Comparison of ENCODE assay signal across 8 mouse cellular contexts in genomic region chr8:11035628-11036416, GRCm38 (mm10). TPM values are rescaled to one million over a fixed set of nuclear protein-coding genes. Genes with fewer than 3 reads are reported as not detected.
DNase-seq lines count a peak whose midpoint lies in the region; ATAC-seq and TF ChIP-seq lines count a peak whose summit lies in the region.

No protein-coding gene starts in this region.

- no peak for TF ChIP-seq EP300 in heart, adult 2 months (IDR thresholded peaks at IDR 0.05; ENCODE audit: insufficient read depth, low read depth, low read length)

- no peak overlapping the region for H3K27ac ChIP-seq in heart, embryonic 11.5 days (ENCODE audit: low read depth, low read length)
- no peak overlapping the region for H3K27ac ChIP-seq in heart, adult 2 months
- H3K27ac ChIP-seq in hindbrain, embryonic 15.5 days (replicated peaks) = no peak overlapping the region
- no peak overlapping the region for H3K27ac ChIP-seq in midbrain, embryonic 13.5 days

- no peaks in the 10 kb centered on the region for H3K79me2 ChIP-seq in heart, adult 2 months (replicated peaks; ENCODE audit: control insufficient read depth, insufficient read depth, low read length)

- 40% methylated on average over 19 of the region's 19 CpGs for WGBS in heart, embryonic 11.5 days (ENCODE audit: insufficient replicate concordance)
- 48% methylated on average over 19 of the region's 19 CpGs for WGBS in heart, adult 2 months
- WGBS in hindbrain, embryonic 15.5 days = 11% methylated on average over 19 of the region's 19 CpGs
- 11% methylated on average over 19 of the region's 19 CpGs for WGBS in midbrain, embryonic 13.5 days

- 0 out of 2 replicates have a peak, but pooled peaks have one; percentile 16 for ATAC-seq in heart, embryonic 11.5 days (replicated peaks; ENCODE audit: insufficient number of reproducible peaks, low FRiP score, low TSS enrichment)
- 0 out of 2 replicates have a peak, but pooled peaks have one; percentile 48 for ATAC-seq in hindbrain, embryonic 15.5 days (ENCODE audit: low FRiP score, low read depth)
- ATAC-seq in midbrain, embryonic 13.5 days = peak; percentile 87
- no peak for ATAC-seq in activated CD4-positive, CD25-positive, alpha-beta regulatory T cell, adult 4 months

- no peaks in the 10 kb centered on the region for H3K9me3 ChIP-seq in heart, embryonic 11.5 days (replicated peaks; ENCODE audit: control insufficient read depth, low read length)
- H3K9me3 ChIP-seq in hindbrain, embryonic 15.5 days = no peaks in the 10 kb centered on the region
- H3K9me3 ChIP-seq in midbrain, embryonic 13.5 days = no peaks in the 10 kb centered on the region

- TF ChIP-seq POLR2A in heart, adult 2 months (IDR thresholded peaks at IDR 0.05; ENCODE audit: insufficient read depth, low read depth, low read length) = no peak

- no peaks in the 10 kb centered on the region for H3K4me1 ChIP-seq in heart, embryonic 11.5 days (ENCODE audit: control insufficient read depth, insufficient read depth, low read length)
- H3K4me1 ChIP-seq in heart, adult 2 months (ENCODE audit: control insufficient read depth, insufficient read depth, low read length) = no peaks in the 10 kb centered on the region
- peaks cover 10% of the 10 kb centered on the region for H3K4me1 ChIP-seq in hindbrain, embryonic 15.5 days (replicated peaks)
- peaks cover 14% of the 10 kb centered on the region for H3K4me1 ChIP-seq in midbrain, embryonic 13.5 days (replicated peaks)

- peak overlapping the region; percentile 36 for H3K4me2 ChIP-seq in heart, embryonic 11.5 days
- peak overlapping the region; percentile 32 for H3K4me2 ChIP-seq in hindbrain, embryonic 15.5 days
- peak overlapping the region; percentile 39 for H3K4me2 ChIP-seq in midbrain, embryonic 13.5 days (replicated peaks)

- intact Hi-C loops in heart, adult 2 months (cut with DNase I) = no loop called here

- no peak for TF ChIP-seq CTCF in heart, adult 2 months (IDR thresholded peaks at IDR 0.05)

- DNase-seq in heart, adult 2 months = no peak
- peak; percentile 27 for DNase-seq in adrenal gland, postnatal 10 days
- DNase-seq in left cerebral cortex, adult 9 months (ENCODE audit: low spot score in 2 of 2) = no peak
- no peak for DNase-seq in MN1 (ENCODE audit: low spot score)

- H3K4me3 ChIP-seq in heart, embryonic 11.5 days (ENCODE audit: low read depth, low read length) = no peak overlapping the region
- no peak overlapping the region for H3K4me3 ChIP-seq in heart, adult 2 months
- no peak overlapping the region for H3K4me3 ChIP-seq in hindbrain, embryonic 15.5 days
- no peak overlapping the region for H3K4me3 ChIP-seq in midbrain, embryonic 13.5 days (replicated peaks)

- H3K9ac ChIP-seq in heart, embryonic 11.5 days (ENCODE audit: low read depth, low read length) = no peak overlapping the region
- no peak overlapping the region for H3K9ac ChIP-seq in heart, adult 2 months (ENCODE audit: low read depth, low read length)
- no peak overlapping the region for H3K9ac ChIP-seq in hindbrain, embryonic 15.5 days
- no peak overlapping the region for H3K9ac ChIP-seq in midbrain, embryonic 13.5 days (replicated peaks)

- H3K27me3 ChIP-seq in heart, embryonic 11.5 days (ENCODE audit: control insufficient read depth, insufficient read depth, low read length) = no peaks in the 10 kb centered on the region
- H3K27me3 ChIP-seq in heart, adult 2 months (ENCODE audit: control insufficient read depth, insufficient read depth, low read length) = no peaks in the 10 kb centered on the region
- no peaks in the 10 kb centered on the region for H3K27me3 ChIP-seq in hindbrain, embryonic 15.5 days
- no peaks in the 10 kb centered on the region for H3K27me3 ChIP-seq in midbrain, embryonic 13.5 days

- no peaks in the 10 kb centered on the region for H3K36me3 ChIP-seq in heart, embryonic 11.5 days (ENCODE audit: control insufficient read depth, insufficient read depth, low read length)
- H3K36me3 ChIP-seq in heart, adult 2 months (ENCODE audit: control insufficient read depth, insufficient read depth, low read length) = no peaks in the 10 kb centered on the region
- no peaks in the 10 kb centered on the region for H3K36me3 ChIP-seq in hindbrain, embryonic 15.5 days
- H3K36me3 ChIP-seq in midbrain, embryonic 13.5 days = no peaks in the 10 kb centered on the region

RNA-seq across cellular contexts. Expression of gene Irs2, which starts 27.6 kb away (rescaled TPM):
- 4.4 and 5.0 TPM in 2 replicates for polyA plus RNA-seq in heart, embryonic 11.5 days (2014; fragmentation: Nextera tagmentation; extraction: Ambion mirVana)
- total RNA-seq in heart, adult 2 months (2021) = 10 to 100 TPM; 13.5 to 19.0 TPM
- polyA plus RNA-seq in heart, adult 2 months (2012; rRNA removed) = 4.5 TPM in 2 replicates
- total RNA-seq in adrenal gland, postnatal 10 days (2021) = 10 to 100 TPM; 33.4 to 80.8 TPM
- 6.0 and 6.3 TPM in 2 replicates for polyA plus RNA-seq in hindbrain, embryonic 15.5 days (2015; fragmentation: Nextera tagmentation; extraction: Ambion mirVana)
- 5.6 and 5.9 TPM in 2 replicates for polyA plus RNA-seq in midbrain, embryonic 13.5 days (2015; fragmentation: Nextera tagmentation; extraction: Ambion mirVana)
- under 1 TPM; 0.48 to 0.83 TPM for polyA plus RNA-seq in activated CD4-positive, CD25-positive, alpha-beta regulatory T cell, adult 4 months (2017; shearing (Covaris generic))
